Mouse (Mus musculus) kidney, embryonic 16.5 days (tissue): Measurements from ENCODE around the gene Vinac1. TPM values are rescaled to one million over a fixed set of nuclear protein-coding genes. Genes with fewer than 3 reads are reported as not detected.

Source experiments
- ATAC-seq: fragments of 200-750 bp; cut with Nextera tagmentation; 2 replicates; pipeline ENCODE4 v1.8.0; 2017; ENCODE audit warnings: moderate TSS enrichment; ENCODE audit not compliant: low FRiP score, low TSS enrichment
- H3K27ac ChIP-seq: fragments of 300-500 bp; sonication (generic); 2 replicates; pipeline ENCODE4 v1.5.1; 2014; ENCODE audit warnings: low read length
- H3K27me3 ChIP-seq: fragments of 300-500 bp; sonication (generic); 2 replicates; pipeline ENCODE4 v1.6.1; 2014; ENCODE audit warnings: low read length, control low read depth, mixed read lengths; ENCODE audit not compliant: insufficient read depth
- H3K36me3 ChIP-seq: fragments of 300-500 bp; sonication (generic); 2 replicates; pipeline ENCODE4 v1.6.1; 2014; ENCODE audit warnings: low read length, control low read depth, mixed read lengths; ENCODE audit not compliant: insufficient read depth
- H3K4me1 ChIP-seq: fragments of 300-500 bp; sonication (generic); 2 replicates; pipeline ENCODE4 v1.6.1; 2014; ENCODE audit warnings: low read length, control low read depth, mixed read lengths; ENCODE audit not compliant: insufficient read depth
- H3K4me2 ChIP-seq: fragments of 300-500 bp; sonication (generic); replicated peaks from 2 replicates; pipeline ENCODE4 v1.6.1; 2014; ENCODE audit warnings: low read depth, low read length
- H3K4me3 ChIP-seq: fragments of 300-500 bp; sonication (generic); 2 replicates; pipeline ENCODE4 v1.5.1; 2014; ENCODE audit warnings: mild to moderate bottlenecking, low read length
- H3K9ac ChIP-seq: fragments of 300-500 bp; sonication (generic); replicated peaks from 2 replicates; pipeline ENCODE4 v1.6.1; 2014; ENCODE audit warnings: low read length
- H3K9me3 ChIP-seq: fragments of 300-500 bp; sonication (generic); 2 replicates; pipeline ENCODE4 v1.6.1; 2016; ENCODE audit warnings: low read length, control low read depth
- WGBS: fragments of 180-500 bp; shearing (Covaris S2); extraction: QIAGEN DNeasy Blood & Tissue Kit; methylation state at CpG from one replicate; pipeline ENCODE4 v1.1.7; 2014; 5-methylcytosine and 5-hydroxymethylcytosine counted together
- polyA plus RNA-seq: library from polyadenylated mRNA; unstranded; fragments of >200 nt; fragmentation: Nextera tagmentation; extraction: Ambion mirVana; gene quantifications from 2 replicates; pipeline ENCODE4 v1.2.1, GENCODE M21; 2015

The Vinac1 gene
- polyA plus RNA-seq, 1 experiment from 2014 or later = not detected

- Histone ChIP-seq H3K9ac (no peak overlapping the region), H3K36me3 (no peaks in the 10 kb centered on the region), H3K4me3 (no peak overlapping the region), H3K27ac (no peak overlapping the region), H3K4me1 (no peaks in the 10 kb centered on the region), H3K27me3 (no peaks in the 10 kb centered on the region), H3K9me3 (no peaks in the 10 kb centered on the region), H3K4me2 (no peak overlapping the region)
- no peak for ATAC-seq
Measured at GRCm38 (mm10) chr2:129004872-129005271, 43.1 kb downstream of the Vinac1 start.

GRCm38 (mm10) chr2:128984746-128985145, 63.2 kb downstream of the Vinac1 start:
- no peak overlapping the region for H3K4me2 ChIP-seq
- H3K9me3 ChIP-seq = no peaks in the 10 kb centered on the region
- no peak for ATAC-seq
- 95% methylated on average over 3 of the region's 3 CpGs for WGBS
- no peaks in the 10 kb centered on the region for H3K27me3 ChIP-seq
- H3K27ac ChIP-seq = no peak overlapping the region
- H3K9ac ChIP-seq = no peak overlapping the region
- no peaks in the 10 kb centered on the region for H3K4me1 ChIP-seq
- no peaks in the 10 kb centered on the region for H3K36me3 ChIP-seq
- H3K4me3 ChIP-seq = no peak overlapping the region

- no peaks in the 10 kb centered on the region for H3K4me1 ChIP-seq
- ATAC-seq = no peak
- H3K27ac ChIP-seq = no peak overlapping the region
- 70% methylated on average over 4 of the region's 4 CpGs for WGBS
- no peak overlapping the region for H3K4me2 ChIP-seq
- no peaks in the 10 kb centered on the region for H3K27me3 ChIP-seq
- no peaks in the 10 kb centered on the region for H3K9me3 ChIP-seq
- no peaks in the 10 kb centered on the region for H3K36me3 ChIP-seq
- H3K9ac ChIP-seq = no peak overlapping the region
- H3K4me3 ChIP-seq = no peak overlapping the region
Measured at GRCm38 (mm10) chr2:128975572-128975971, 72.4 kb downstream of the Vinac1 start.

Other genes starting within 250 kb of the Vinac1 start
- gene Tmem87b, start 230.1 kb downstream of the Vinac1 start, polyA plus RNA-seq = 33.3 and 34.7 TPM in 2 replicates
- 8.1 TPM in 2 replicates for gene Fbln7, start 185.2 kb downstream of the Vinac1 start, polyA plus RNA-seq
- gene Zc3h8, start 104.1 kb downstream of the Vinac1 start, polyA plus RNA-seq = 7.9 and 8.2 TPM in 2 replicates
- gene Zc3h6, start 80.8 kb downstream of the Vinac1 start, polyA plus RNA-seq = 1.4 and 2.3 TPM in 2 replicates
- 12.7 and 12.9 TPM in 2 replicates for gene Gm10762, start 80.4 kb downstream of the Vinac1 start, polyA plus RNA-seq
- 13.4 TPM in 2 replicates for gene Ttl, start 17.8 kb upstream of the Vinac1 start, polyA plus RNA-seq
- 27.2 and 33.4 TPM in 2 replicates for gene Polr1b, start 52.8 kb upstream of the Vinac1 start, polyA plus RNA-seq
- gene Chchd5, start 81.5 kb upstream of the Vinac1 start, polyA plus RNA-seq = 26.1 and 27.0 TPM in 2 replicates
- gene Slc20a1, start 150.6 kb upstream of the Vinac1 start, polyA plus RNA-seq = 28.3 and 31.3 TPM in 2 replicates
- gene Ckap2l, start 249.0 kb upstream of the Vinac1 start, polyA plus RNA-seq = 43.7 and 52.2 TPM in 2 replicates